Mouse (Mus musculus): ENCODE results near the gene Cadm3.
"Not testable (repeated sequence)": the region's sequence is repeated elsewhere in the genome, so short reads cannot be mapped to it uniquely, and the experiment has no call there.

Cadm3 gene

GRCm38 (mm10) chr1:173324961-173325360 is 42.5 kb downstream of the Cadm3 start:
- DNase-seq (ENCODE audit: extremely low read depth, low read depth, low spot score) = no peak

GRCm38 (mm10) chr1:173323839-173324585 is 43.5 kb downstream of the Cadm3 start:
- DNase-seq (ENCODE audit: extremely low read depth, low read depth, low spot score) = no peak

- DNase-seq (ENCODE audit: extremely low read depth, low read depth, low spot score) = no peak
These were observed 45.3 kb downstream of the Cadm3 start for GRCm38 (mm10) chr1:173322249-173322627.

GRCm38 (mm10) chr1:173321593-173322248 is 45.8 kb downstream of the Cadm3 start:
- DNase-seq (ENCODE audit: extremely low read depth, low read depth, low spot score) = no peak

- no peak for DNase-seq (ENCODE audit: extremely low read depth, low read depth, low spot score)
These were observed 49.5 kb downstream of the Cadm3 start for GRCm38 (mm10) chr1:173317925-173318477.

GRCm38 (mm10) chr1:173315725-173316124 is 51.8 kb downstream of the Cadm3 start:
- DNase-seq (ENCODE audit: extremely low read depth, low read depth, low spot score) = no peak

- DNase-seq (ENCODE audit: extremely low read depth, low read depth, low spot score) = not testable (repeated sequence)
These were observed 53.9 kb downstream of the Cadm3 start for GRCm38 (mm10) chr1:173313535-173314050.

- DNase-seq (ENCODE audit: extremely low read depth, low read depth, low spot score) = not testable (repeated sequence)
These were observed 64.7 kb downstream of the Cadm3 start for GRCm38 (mm10) chr1:173302795-173303194.

Data from fat pad, adult 2 months (tissue).